Mouse (Mus musculus): Measurements from ENCODE around the gene Mmab. TPM values are rescaled to one million over a fixed set of nuclear protein-coding genes. Genes with fewer than 3 reads are reported as not detected.

Mmab gene
- polyA plus RNA-seq, 1 experiment from 2014 or later = 22.1 TPM

GRCm38 (mm10) chr5:114470359-114470758 is 26.5 kb upstream of the Mmab start:
- H3K36me3 ChIP-seq (ENCODE audit: control insufficient read depth, insufficient read depth, low read length) = no peaks in the 10 kb centered on the region
- no peaks in the 10 kb centered on the region for H3K27me3 ChIP-seq (ENCODE audit: control insufficient read depth, insufficient read depth, low read length)
- no peak for ATAC-seq (ENCODE audit: insufficient number of reproducible peaks, insufficient read depth, low FRiP score, low read depth)
- H3K4me2 ChIP-seq (ENCODE audit: low read length) = no peak overlapping the region
- H3K9ac ChIP-seq (ENCODE audit: low read length) = no peak overlapping the region
- H3K4me1 ChIP-seq (ENCODE audit: control insufficient read depth in 2 of 2, insufficient read depth in 2 of 2, low read length in 2 of 2) = peaks cover 15 to 21% of the 10 kb centered on the region in 2 experiments; a peak in 3 of 4 replicates
- no peak overlapping the region for H3K4me3 ChIP-seq (ENCODE audit: control insufficient read depth in 1 of 2, insufficient read depth in 1 of 2, low read depth in 1 of 2, low read length in 2 of 2)
- no peaks in the 10 kb centered on the region for H3K9me3 ChIP-seq (ENCODE audit: control insufficient read depth, low read length)
- WGBS = 75% methylated on average over 3 of the region's 3 CpGs
- no peak overlapping the region for H3K27ac ChIP-seq (replicated peaks in 1 of 2; ENCODE audit: control insufficient read depth in 1 of 2, insufficient read depth in 1 of 2, low read depth in 2 of 2, low read length in 2 of 2)

DNA sequence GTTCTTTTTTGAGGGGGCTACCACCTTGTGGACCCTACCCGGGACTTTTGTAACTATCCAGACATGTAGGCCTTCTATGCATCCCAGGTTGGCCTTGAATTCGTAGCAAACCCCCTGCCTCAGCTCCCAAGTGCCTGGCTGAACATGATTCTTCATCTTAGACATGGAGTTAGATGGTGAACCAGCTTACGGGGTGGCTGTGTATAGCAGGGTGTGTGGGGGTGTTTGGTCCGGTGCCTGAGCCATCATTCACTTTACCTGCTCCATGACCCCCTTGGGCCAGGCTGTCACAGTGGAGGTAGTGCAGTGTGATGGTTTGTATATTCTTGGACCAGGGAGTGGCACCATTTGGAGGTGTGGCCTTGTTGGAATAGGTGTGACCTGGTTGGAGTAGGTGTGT is 24.1 kb upstream of the Mmab start:
- no peak for ATAC-seq (ENCODE audit: insufficient number of reproducible peaks, insufficient read depth, low FRiP score, low read depth)
- H3K4me2 ChIP-seq (ENCODE audit: low read length) = peak overlapping the region; percentile 56
- H3K4me3 ChIP-seq (ENCODE audit: control insufficient read depth in 1 of 2, insufficient read depth in 1 of 2, low read depth in 1 of 2, low read length in 2 of 2) = peak overlapping the region in 1 of 2 experiments; percentile 20; a peak in 1 of 4 replicates
- peak overlapping the region; percentile 74 to 76 for H3K27ac ChIP-seq (replicated peaks in 1 of 2; ENCODE audit: control insufficient read depth in 1 of 2, insufficient read depth in 1 of 2, low read depth in 2 of 2, low read length in 2 of 2)
- no peaks in the 10 kb centered on the region for H3K27me3 ChIP-seq (ENCODE audit: control insufficient read depth, insufficient read depth, low read length)
- 64% methylated on average over 4 of the region's 4 CpGs for WGBS
- H3K9ac ChIP-seq (ENCODE audit: low read length) = peak overlapping the region; percentile 38
- no peaks in the 10 kb centered on the region for H3K36me3 ChIP-seq (ENCODE audit: control insufficient read depth, insufficient read depth, low read length)
- H3K9me3 ChIP-seq (ENCODE audit: control insufficient read depth, low read length) = no peaks in the 10 kb centered on the region
- H3K4me1 ChIP-seq (ENCODE audit: control insufficient read depth in 2 of 2, insufficient read depth in 2 of 2, low read length in 2 of 2) = peaks cover 15 to 21% of the 10 kb centered on the region in 2 experiments; a peak in 3 of 4 replicates

GRCm38 (mm10) chr5:114467430-114467829 is 23.6 kb upstream of the Mmab start:
- peak; percentile 71 for ATAC-seq (ENCODE audit: insufficient number of reproducible peaks, insufficient read depth, low FRiP score, low read depth)
- Histone ChIP-seq H3K9ac (ENCODE audit: low read length) (peak overlapping the region; percentile 38), H3K27ac (replicated peaks in 1 of 2; ENCODE audit: control insufficient read depth in 1 of 2, insufficient read depth in 1 of 2, low read depth in 2 of 2, low read length in 2 of 2) (peak overlapping the region; percentile 74 to 76), H3K27me3 (ENCODE audit: control insufficient read depth, insufficient read depth, low read length) (no peaks in the 10 kb centered on the region), H3K4me1 (ENCODE audit: control insufficient read depth in 2 of 2, insufficient read depth in 2 of 2, low read length in 2 of 2) (peaks cover 15 to 21% of the 10 kb centered on the region in 2 experiments; a peak in 3 of 4 replicates), H3K36me3 (ENCODE audit: control insufficient read depth, insufficient read depth, low read length) (no peaks in the 10 kb centered on the region), H3K4me2 (ENCODE audit: low read length) (peak overlapping the region; percentile 56), H3K9me3 (ENCODE audit: control insufficient read depth, low read length) (no peaks in the 10 kb centered on the region), H3K4me3 (ENCODE audit: control insufficient read depth in 1 of 2, insufficient read depth in 1 of 2, low read depth in 1 of 2, low read length in 2 of 2) (peak overlapping the region in 1 of 2 experiments; percentile 20; a peak in 2 of 4 replicates)
- 2% methylated on average over 9 of the region's 13 CpGs for WGBS

DNA sequence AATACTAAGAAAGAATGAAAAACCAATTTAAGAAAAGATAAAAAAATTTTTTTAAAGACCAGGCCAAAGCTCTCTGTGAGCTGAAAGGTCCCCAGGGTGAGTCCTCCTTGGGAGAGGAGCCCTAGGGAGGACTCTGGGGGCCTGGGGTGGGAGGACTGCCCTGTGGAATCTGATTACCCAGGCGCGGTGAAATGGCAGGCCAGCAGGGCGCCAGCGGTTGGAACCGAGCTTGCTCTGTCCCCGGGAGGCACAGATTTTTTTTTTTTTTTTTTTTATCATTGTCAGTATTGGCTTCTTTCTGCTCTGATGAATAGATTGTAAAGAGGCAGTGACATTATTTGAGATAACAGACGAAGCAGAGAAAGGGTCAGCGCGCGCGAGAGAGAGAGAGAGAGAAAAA is 23.2 kb upstream of the Mmab start:
- ATAC-seq (ENCODE audit: insufficient number of reproducible peaks, insufficient read depth, low FRiP score, low read depth) = no peak

GRCm38 (mm10) chr5:114465641-114466040 is 21.8 kb upstream of the Mmab start:
- 83% methylated on average over 7 of the region's 7 CpGs for WGBS
- ATAC-seq (ENCODE audit: insufficient number of reproducible peaks, insufficient read depth, low FRiP score, low read depth) = no peak
- Histone ChIP-seq H3K4me1 (ENCODE audit: control insufficient read depth in 2 of 2, insufficient read depth in 2 of 2, low read length in 2 of 2) (peaks cover 17 to 24% of the 10 kb centered on the region in 2 experiments; a peak in 3 of 4 replicates), H3K4me3 (ENCODE audit: control insufficient read depth in 1 of 2, insufficient read depth in 1 of 2, low read depth in 1 of 2, low read length in 2 of 2) (no peak overlapping the region), H3K9ac (ENCODE audit: low read length) (0 out of 2 replicates have a peak overlapping the region, but pooled peaks have one; percentile 8), H3K27me3 (ENCODE audit: control insufficient read depth, insufficient read depth, low read length) (no peaks in the 10 kb centered on the region), H3K27ac (replicated peaks in 1 of 2; ENCODE audit: control insufficient read depth in 1 of 2, insufficient read depth in 1 of 2, low read depth in 2 of 2, low read length in 2 of 2) (no peak overlapping the region), H3K36me3 (ENCODE audit: control insufficient read depth, insufficient read depth, low read length) (no peaks in the 10 kb centered on the region), H3K9me3 (ENCODE audit: control insufficient read depth, low read length) (no peaks in the 10 kb centered on the region), H3K4me2 (ENCODE audit: low read length) (no peak overlapping the region)

More for the DNA sequence above, 23.2 kb upstream of the Mmab start:
- Histone ChIP-seq H3K9me3 (ENCODE audit: control insufficient read depth, low read length) (no peaks in the 10 kb centered on the region), H3K27me3 (ENCODE audit: control insufficient read depth, insufficient read depth, low read length) (no peaks in the 10 kb centered on the region), H3K27ac (replicated peaks in 1 of 2; ENCODE audit: control insufficient read depth in 1 of 2, insufficient read depth in 1 of 2, low read depth in 2 of 2, low read length in 2 of 2) (peak overlapping the region; percentile 31 to 76), H3K4me3 (ENCODE audit: control insufficient read depth in 1 of 2, insufficient read depth in 1 of 2, low read depth in 1 of 2, low read length in 2 of 2) (peak overlapping the region; percentile 5 to 20; a peak in 3 of 4 replicates), H3K9ac (ENCODE audit: low read length) (peak overlapping the region; percentile 38), H3K4me1 (ENCODE audit: control insufficient read depth in 2 of 2, insufficient read depth in 2 of 2, low read length in 2 of 2) (peaks cover 15 to 21% of the 10 kb centered on the region in 2 experiments; a peak in 3 of 4 replicates), H3K4me2 (ENCODE audit: low read length) (peak overlapping the region; percentile 56), H3K36me3 (ENCODE audit: control insufficient read depth, insufficient read depth, low read length) (no peaks in the 10 kb centered on the region)
- WGBS = under 1% methylated on average over 7 of the region's 11 CpGs

GRCm38 (mm10) chr5:114464561-114464960 is 20.7 kb upstream of the Mmab start:
- Histone ChIP-seq H3K4me1 (ENCODE audit: control insufficient read depth in 2 of 2, insufficient read depth in 2 of 2, low read length in 2 of 2) (peaks cover 17 to 24% of the 10 kb centered on the region in 2 experiments; a peak in 3 of 4 replicates), H3K4me3 (ENCODE audit: control insufficient read depth in 1 of 2, insufficient read depth in 1 of 2, low read depth in 1 of 2, low read length in 2 of 2) (no peak overlapping the region), H3K36me3 (ENCODE audit: control insufficient read depth, insufficient read depth, low read length) (no peaks in the 10 kb centered on the region), H3K4me2 (ENCODE audit: low read length) (no peak overlapping the region), H3K9me3 (ENCODE audit: control insufficient read depth, low read length) (no peaks in the 10 kb centered on the region), H3K27ac (replicated peaks in 1 of 2; ENCODE audit: control insufficient read depth in 1 of 2, insufficient read depth in 1 of 2, low read depth in 2 of 2, low read length in 2 of 2) (no peak overlapping the region), H3K9ac (ENCODE audit: low read length) (no peak overlapping the region), H3K27me3 (ENCODE audit: control insufficient read depth, insufficient read depth, low read length) (0 out of 2 replicates have a peak, but pooled peaks cover under 1% of the 10 kb centered on the region)
- WGBS = 82% methylated on average over 2 of the region's 2 CpGs
- ATAC-seq (ENCODE audit: insufficient number of reproducible peaks, insufficient read depth, low FRiP score, low read depth) = no peak

DNA sequence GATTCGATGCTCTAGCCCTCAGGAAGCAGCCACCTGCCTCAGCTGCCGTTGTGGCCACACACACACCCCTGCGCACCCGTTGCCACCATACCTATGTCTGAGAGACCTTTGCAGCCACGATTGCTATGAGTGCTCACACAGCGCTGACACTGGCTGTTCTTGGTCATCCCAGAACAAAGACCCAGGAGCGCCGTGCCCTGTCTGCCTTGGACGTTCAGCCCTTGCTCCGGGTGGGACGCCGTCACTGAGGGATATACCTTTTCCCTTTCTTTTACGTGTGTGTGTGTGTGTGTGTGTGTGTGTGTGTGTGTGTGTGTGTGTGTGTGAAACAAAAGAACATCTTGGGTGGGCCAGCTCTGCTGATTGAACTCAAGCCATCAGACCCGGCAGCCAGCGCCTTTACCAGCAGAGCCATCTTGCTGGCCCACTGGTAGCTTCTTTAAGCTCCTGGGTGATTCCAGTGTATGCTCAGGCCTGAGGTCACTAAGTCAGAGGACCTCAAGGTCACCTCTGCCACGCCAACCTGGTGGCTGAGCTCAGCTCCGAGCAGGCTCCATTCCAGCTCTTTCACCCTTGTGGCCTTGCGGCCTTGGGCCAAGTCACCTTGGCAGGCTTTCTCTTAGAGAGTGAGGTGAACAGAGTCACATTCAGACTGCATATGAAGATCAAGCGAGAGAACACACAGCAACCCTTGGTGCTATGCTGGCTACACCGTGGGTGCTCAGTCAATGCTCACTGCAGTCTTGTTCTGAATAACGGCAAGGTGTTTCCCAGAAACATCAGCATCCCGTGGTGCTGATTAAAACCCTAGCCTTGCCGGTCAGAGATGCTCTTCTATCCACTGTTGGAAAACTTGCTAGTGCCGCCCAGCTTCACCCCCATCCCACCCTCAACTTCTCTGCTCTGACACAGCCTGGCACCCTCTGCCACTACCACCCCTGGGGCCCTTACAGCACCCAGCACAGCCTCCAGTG is 18.5 kb upstream of the Mmab start:
- 79% methylated on average over 24 of the region's 24 CpGs for WGBS
- Histone ChIP-seq H3K4me3 (ENCODE audit: control insufficient read depth in 1 of 2, insufficient read depth in 1 of 2, low read depth in 1 of 2, low read length in 2 of 2) (no peak overlapping the region), H3K36me3 (ENCODE audit: control insufficient read depth, insufficient read depth, low read length) (no peaks in the 10 kb centered on the region), H3K4me2 (ENCODE audit: low read length) (no peak overlapping the region), H3K27ac (replicated peaks in 1 of 2; ENCODE audit: control insufficient read depth in 1 of 2, insufficient read depth in 1 of 2, low read depth in 2 of 2, low read length in 2 of 2) (no peak overlapping the region), H3K9me3 (ENCODE audit: control insufficient read depth, low read length) (no peaks in the 10 kb centered on the region), H3K4me1 (ENCODE audit: control insufficient read depth in 2 of 2, insufficient read depth in 2 of 2, low read length in 2 of 2) (peaks cover 12 to 24% of the 10 kb centered on the region in 2 experiments; a peak in 3 of 4 replicates), H3K9ac (ENCODE audit: low read length) (no peak overlapping the region), H3K27me3 (ENCODE audit: control insufficient read depth, insufficient read depth, low read length) (0 out of 2 replicates have a peak, but pooled peaks cover 7% of the 10 kb centered on the region)
- ATAC-seq (ENCODE audit: insufficient number of reproducible peaks, insufficient read depth, low FRiP score, low read depth) = no peak
